Mouse (Mus musculus) CD4-positive, CD25-positive, alpha-beta regulatory T cell, adult 2 months (primary cell): ENCODE measurements around the gene Crygs.
A peak's percentile ranks its signal among the peaks of the same experiment; 100 is the strongest.
"Not testable (repeated sequence)": the region's sequence is repeated elsewhere in the genome, so short reads cannot be mapped to it uniquely, and the experiment has no call there.

ENCODE experiments used
- DNase-seq: peaks from one replicate; pipeline ENCODE4 v3.0.0-alpha.2; 2012; ENCODE audit warnings: low read depth, low spot score

Crygs gene

GRCm38 (mm10) chr16:22789908-22790367 is 21.4 kb downstream of the Crygs start:
- peak; percentile 11 for DNase-seq

GRCm38 (mm10) chr16:22782686-22783085 is 28.7 kb downstream of the Crygs start:
- DNase-seq: no peak

- DNase-seq: no peak
Observed at GRCm38 (mm10) chr16:22779228-22779835, 32.0 kb downstream of the Crygs start.

GRCm38 (mm10) chr16:22778296-22778695 is 33.1 kb downstream of the Crygs start:
- DNase-seq: not testable (repeated sequence)

- no peak for DNase-seq
Observed at GRCm38 (mm10) chr16:22775471-22775985, 35.8 kb downstream of the Crygs start.

- DNase-seq: no peak
Observed at GRCm38 (mm10) chr16:22768661-22769060, 42.7 kb downstream of the Crygs start.

GRCm38 (mm10) chr16:22767405-22767804 is 44.0 kb downstream of the Crygs start:
- DNase-seq: no peak

- DNase-seq: no peak
Observed at GRCm38 (mm10) chr16:22766738-22767211, 44.6 kb downstream of the Crygs start.

- DNase-seq: no peak
Observed at GRCm38 (mm10) chr16:22765531-22765930, 45.8 kb downstream of the Crygs start.
